In genomic region chr2:25176573-25176972, GRCm38 (mm10) we compare ENCODE assay signal across 12 mouse cellular contexts. TPM values are rescaled to one million over a fixed set of nuclear protein-coding genes. Genes with fewer than 3 reads are reported as not detected.
DNase-seq lines count a peak whose midpoint lies in the region; ATAC-seq and TF ChIP-seq lines count a peak whose summit lies in the region.
"Had no signal": no experiment of that assay in that cellular context is flagged by ENCODE, and none has a peak within 500 bp of the region (broad histone marks: within the 10 kb centered on the region; RNA-seq: fewer than 3 reads in every experiment).

No protein-coding gene starts in this region.

- WGBS in heart, embryonic 10.5 days, result 29% methylated on average over 6 of the region's 6 CpGs
- WGBS in forebrain, embryonic 13.5 days, result 67% methylated on average over 6 of the region's 6 CpGs
- WGBS in kidney, postnatal 0 days, result 38% methylated on average over 6 of the region's 6 CpGs
- 70% methylated on average over 6 of the region's 6 CpGs for WGBS in midbrain, embryonic 15.5 days

- H3K27ac ChIP-seq in heart, embryonic 10.5 days, result peak overlapping the region; percentile 56; the same call in 1 of the 2 replicates
- peak overlapping the region; percentile 85 for H3K27ac ChIP-seq in forebrain, embryonic 13.5 days
- H3K27ac ChIP-seq in kidney, postnatal 0 days, result peak overlapping the region; percentile 68
- peak overlapping the region; percentile 76 for H3K27ac ChIP-seq in midbrain, embryonic 15.5 days

- no peak overlapping the region for H3K4me3 ChIP-seq in heart, embryonic 10.5 days
- no peak overlapping the region for H3K4me3 ChIP-seq in forebrain, embryonic 13.5 days
- no peak overlapping the region for H3K4me3 ChIP-seq in kidney, postnatal 0 days (replicated peaks; ENCODE audit: low read depth, low read length)
- no peak overlapping the region for H3K4me3 ChIP-seq in midbrain, embryonic 15.5 days

- H3K9ac ChIP-seq in forebrain, embryonic 13.5 days, result peak overlapping the region; percentile 51
- H3K9ac ChIP-seq in kidney, postnatal 0 days (ENCODE audit: low read depth, low read length), result no peak overlapping the region
- H3K9ac ChIP-seq in midbrain, embryonic 15.5 days, result no peak overlapping the region

- no peak for TF ChIP-seq CTCF in kidney, postnatal 0 days (IDR thresholded peaks at IDR 0.05; ENCODE audit: low read depth)

- peak overlapping the region; percentile 53 for H3K4me2 ChIP-seq in forebrain, embryonic 13.5 days
- peak overlapping the region; percentile 4; the same call in 1 of the 2 replicates for H3K4me2 ChIP-seq in kidney, postnatal 0 days (ENCODE audit: low read length)
- peak overlapping the region; percentile 25; the same call in 1 of the 2 replicates for H3K4me2 ChIP-seq in midbrain, embryonic 15.5 days

- peaks cover 79% of the 10 kb centered on the region for H3K27me3 ChIP-seq in heart, embryonic 10.5 days (ENCODE audit: insufficient read depth, poor library complexity, severe bottlenecking)
- H3K27me3 ChIP-seq in forebrain, embryonic 13.5 days, result no peaks in the 10 kb centered on the region
- no peaks in the 10 kb centered on the region for H3K27me3 ChIP-seq in kidney, postnatal 0 days (ENCODE audit: insufficient read depth, low read length)
- no peaks in the 10 kb centered on the region for H3K27me3 ChIP-seq in midbrain, embryonic 15.5 days (replicated peaks)

- H3K36me3 ChIP-seq in heart, embryonic 10.5 days, result no peaks in the 10 kb centered on the region
- no peaks in the 10 kb centered on the region for H3K36me3 ChIP-seq in forebrain, embryonic 13.5 days (ENCODE audit: poor library complexity, severe bottlenecking)
- H3K36me3 ChIP-seq in kidney, postnatal 0 days (ENCODE audit: insufficient read depth, low read length), result no peaks in the 10 kb centered on the region
- H3K36me3 ChIP-seq in midbrain, embryonic 15.5 days (replicated peaks), result no peaks in the 10 kb centered on the region

- no peak for ATAC-seq in forebrain, embryonic 13.5 days
- no peak for ATAC-seq in kidney, postnatal 0 days (replicated peaks; ENCODE audit: low FRiP score, low read depth)
- ATAC-seq in midbrain, embryonic 15.5 days (replicated peaks), result no peak
- ATAC-seq in megakaryocyte, adult 5-6 weeks (ENCODE audit: poor library complexity, severe bottlenecking), result no peak

- peaks cover 64% of the 10 kb centered on the region for H3K4me1 ChIP-seq in heart, embryonic 10.5 days
- peaks cover 68% of the 10 kb centered on the region for H3K4me1 ChIP-seq in forebrain, embryonic 13.5 days
- H3K4me1 ChIP-seq in kidney, postnatal 0 days (replicated peaks; ENCODE audit: insufficient read depth, low read length), result peaks cover 32% of the 10 kb centered on the region
- peaks cover 34% of the 10 kb centered on the region for H3K4me1 ChIP-seq in midbrain, embryonic 15.5 days

- no peaks in the 10 kb centered on the region for H3K9me3 ChIP-seq in heart, embryonic 10.5 days
- no peaks in the 10 kb centered on the region for H3K9me3 ChIP-seq in forebrain, embryonic 13.5 days (replicated peaks)
- no peaks in the 10 kb centered on the region for H3K9me3 ChIP-seq in kidney, postnatal 0 days (replicated peaks; ENCODE audit: low read length)
- H3K9me3 ChIP-seq in midbrain, embryonic 15.5 days, result no peaks in the 10 kb centered on the region

- DNase-seq in heart, embryonic 10.5 days (ENCODE audit: low spot score), result no peak
- no peak for DNase-seq in heart, postnatal 4 days
- DNase-seq in kidney, postnatal 0 days (ENCODE audit: low spot score), result peak; percentile 34
- DNase-seq in thymus, postnatal 4 days, result no peak
- no peak for DNase-seq in spleen, postnatal 10 days (ENCODE audit: low spot score in 2 of 2)

RNA-seq across cellular contexts. Expression of gene Nrarp, which starts 4.0 kb away (rescaled TPM):
- 5.7 and 5.9 TPM in 2 replicates for polyA plus RNA-seq in heart, embryonic 10.5 days (2016; fragmentation: Nextera tagmentation; extraction: Ambion mirVana)
- 10 to 100 TPM; 31.2 to 33.4 TPM for total RNA-seq in heart, postnatal 4 days (2021)
- polyA plus RNA-seq in forebrain, embryonic 13.5 days (2015; fragmentation: Nextera tagmentation; extraction: Ambion mirVana), result 29.2 and 30.8 TPM in 2 replicates
- polyA plus RNA-seq in kidney, postnatal 0 days (2015; fragmentation: Nextera tagmentation; extraction: Ambion mirVana), result 19.9 and 21.6 TPM in 2 replicates
- polyA plus RNA-seq in midbrain, embryonic 15.5 days (2015; fragmentation: Nextera tagmentation; extraction: Ambion mirVana), result 15.3 and 18.1 TPM in 2 replicates
- total RNA-seq in megakaryocyte, adult 5-6 weeks (2015), result 1.1 TPM in 1 of 2 replicates, not detected in the other
- 0.22 and 0.28 TPM in 2 replicates for total RNA-seq in megakaryocyte, adult 5-6 weeks (2017)

RNA-seq across cellular contexts. Expression of gene Tor4a, which starts 20.1 kb away (rescaled TPM):
- 7.7 and 8.4 TPM in 2 replicates for polyA plus RNA-seq in heart, embryonic 10.5 days (2016; fragmentation: Nextera tagmentation; extraction: Ambion mirVana)
- total RNA-seq in heart, postnatal 4 days (2021), result 1 to 10 TPM; 4.4 to 5.8 TPM
- 0.66 and 0.78 TPM in 2 replicates for polyA plus RNA-seq in forebrain, embryonic 13.5 days (2015; fragmentation: Nextera tagmentation; extraction: Ambion mirVana)
- 10.8 and 12.0 TPM in 2 replicates for polyA plus RNA-seq in kidney, postnatal 0 days (2015; fragmentation: Nextera tagmentation; extraction: Ambion mirVana)
- polyA plus RNA-seq in midbrain, embryonic 15.5 days (2015; fragmentation: Nextera tagmentation; extraction: Ambion mirVana), result 1.9 and 2.0 TPM in 2 replicates
- total RNA-seq in megakaryocyte, adult 5-6 weeks (2015), result 17.4 and 19.7 TPM in 2 replicates
- total RNA-seq in megakaryocyte, adult 5-6 weeks (2017), result 25.1 and 29.6 TPM in 2 replicates

RNA-seq across cellular contexts. Expression of gene Nelfb, which starts 34.7 kb away (rescaled TPM):
- 90.9 and 99.8 TPM in 2 replicates for polyA plus RNA-seq in heart, embryonic 10.5 days (2016; fragmentation: Nextera tagmentation; extraction: Ambion mirVana)
- 10 to 100 TPM; 43.4 to 44.5 TPM for total RNA-seq in heart, postnatal 4 days (2021)
- polyA plus RNA-seq in forebrain, embryonic 13.5 days (2015; fragmentation: Nextera tagmentation; extraction: Ambion mirVana), result 95.4 and 104 TPM in 2 replicates
- polyA plus RNA-seq in kidney, postnatal 0 days (2015; fragmentation: Nextera tagmentation; extraction: Ambion mirVana), result 74.0 and 82.3 TPM in 2 replicates
- polyA plus RNA-seq in midbrain, embryonic 15.5 days (2015; fragmentation: Nextera tagmentation; extraction: Ambion mirVana), result 126 and 129 TPM in 2 replicates
- 21.4 and 23.8 TPM in 2 replicates for total RNA-seq in megakaryocyte, adult 5-6 weeks (2015)
- total RNA-seq in megakaryocyte, adult 5-6 weeks (2017), result 30.1 and 36.5 TPM in 2 replicates

RNA-seq across cellular contexts. Expression of gene Stpg3, which starts 37.9 kb away (rescaled TPM):
- 0.10 TPM in 1 of 2 replicates, not detected in the other for polyA plus RNA-seq in heart, embryonic 10.5 days (2016; fragmentation: Nextera tagmentation; extraction: Ambion mirVana)
- total RNA-seq in heart, postnatal 4 days (2021), result not detected
- not detected in 2 replicates for polyA plus RNA-seq in forebrain, embryonic 13.5 days (2015; fragmentation: Nextera tagmentation; extraction: Ambion mirVana)
- polyA plus RNA-seq in kidney, postnatal 0 days (2015; fragmentation: Nextera tagmentation; extraction: Ambion mirVana), result 0.29 and 0.43 TPM in 2 replicates
- polyA plus RNA-seq in midbrain, embryonic 15.5 days (2015; fragmentation: Nextera tagmentation; extraction: Ambion mirVana), result not detected in 2 replicates
- not detected in 2 replicates for total RNA-seq in megakaryocyte, adult 5-6 weeks (2015)
- total RNA-seq in megakaryocyte, adult 5-6 weeks (2017), result not detected in 2 replicates
- total RNA-seq: adrenal gland, postnatal 36 days; CH12.LX had no signal
- polyA plus RNA-seq: large intestine, adult 2 months had no signal

RNA-seq across cellular contexts. Expression of gene Fam166a, which starts 42.0 kb away (rescaled TPM):
- 0.92 TPM in 1 of 2 replicates, not detected in the other for polyA plus RNA-seq in heart, embryonic 10.5 days (2016; fragmentation: Nextera tagmentation; extraction: Ambion mirVana)
- not detected for total RNA-seq in heart, postnatal 4 days (2021)
- 0.21 TPM in 1 of 2 replicates, not detected in the other for polyA plus RNA-seq in forebrain, embryonic 13.5 days (2015; fragmentation: Nextera tagmentation; extraction: Ambion mirVana)
- 0.28 and 0.62 TPM in 2 replicates for polyA plus RNA-seq in kidney, postnatal 0 days (2015; fragmentation: Nextera tagmentation; extraction: Ambion mirVana)
- 0.43 and 0.78 TPM in 2 replicates for polyA plus RNA-seq in midbrain, embryonic 15.5 days (2015; fragmentation: Nextera tagmentation; extraction: Ambion mirVana)
- total RNA-seq in megakaryocyte, adult 5-6 weeks (2015), result 0.20 and 0.57 TPM in 2 replicates
- total RNA-seq in megakaryocyte, adult 5-6 weeks (2017), result not detected in 2 replicates
- total RNA-seq: adrenal gland, postnatal 36 days; megakaryocyte-erythroid progenitor cell, adult 5-6 weeks had no signal
- polyA plus RNA-seq: large intestine, adult 2 months had no signal
